Mouse (Mus musculus) liver, postnatal 0 days (tissue): ENCODE measurements around the gene Gm9970. TPM values are rescaled to one million over a fixed set of nuclear protein-coding genes. Genes with fewer than 3 reads are reported as not detected.

Experiments
- ATAC-seq: fragments of 200-750 bp; cut with Nextera tagmentation; 2 replicates; pipeline ENCODE4 v1.8.0; 2017; ENCODE audit warnings: mild to moderate bottlenecking, moderate library complexity
- DNase-seq: peaks from one replicate; pipeline ENCODE4 v3.0.0-alpha.2; 2016
- H3K27ac ChIP-seq: fragments of 300-500 bp; sonication (generic); 2 replicates; pipeline ENCODE4 v1.5.1; 2014; ENCODE audit warnings: antibody characterized with exemption, moderate library complexity, mild to moderate bottlenecking, low read depth
- H3K27me3 ChIP-seq: fragments of 300-500 bp; sonication (generic); 2 replicates; pipeline ENCODE4 v1.6.1; 2014; ENCODE audit warnings: low read length, control low read depth, mixed read lengths; ENCODE audit not compliant: insufficient read depth
- H3K36me3 ChIP-seq: fragments of 300-500 bp; sonication (generic); replicated peaks from 2 replicates; pipeline ENCODE4 v1.6.1; 2014; ENCODE audit warnings: mild to moderate bottlenecking, control low read depth, low read length, moderate library complexity, mixed read lengths; ENCODE audit not compliant: insufficient read depth
- H3K4me1 ChIP-seq: fragments of 300-500 bp; sonication (generic); 2 replicates; pipeline ENCODE4 v1.6.1; 2014; ENCODE audit warnings: antibody characterized with exemption, mild to moderate bottlenecking, control low read depth; ENCODE audit not compliant: insufficient read depth
- H3K4me2 ChIP-seq: fragments of 300-500 bp; sonication (generic); 2 replicates; pipeline ENCODE4 v1.6.1; 2014; ENCODE audit warnings: low read depth, mild to moderate bottlenecking, low read length, moderate library complexity, mixed read lengths
- H3K4me3 ChIP-seq: fragments of 300-500 bp; sonication (generic); 2 replicates; pipeline ENCODE4 v1.5.1; 2014; ENCODE audit warnings: low read depth, low read length
- H3K9ac ChIP-seq: fragments of 300-500 bp; sonication (generic); replicated peaks from 2 replicates; pipeline ENCODE4 v1.6.1; 2014; ENCODE audit warnings: mild to moderate bottlenecking, moderate library complexity
- H3K9me3 ChIP-seq: fragments of 300-500 bp; sonication (generic); 2 replicates; pipeline ENCODE4 v1.6.1; 2016; ENCODE audit warnings: mild to moderate bottlenecking, control low read depth, low read length, mixed read lengths
- CTCF ChIP-seq: sonication (generic); IDR thresholded peaks from 2 replicates; pipeline ENCODE4 v1.5.1; 2016; ENCODE audit warnings: antibody characterized with exemption, low read depth
- EP300 ChIP-seq: IDR thresholded peaks from 2 replicates; pipeline ENCODE4 v1.6.1; 2016; ENCODE audit warnings: antibody characterized with exemption, low read depth, mild to moderate bottlenecking
- whole genome bisulfite sequencing: fragments of 180-500 bp; shearing (Covaris S2); extraction: QIAGEN DNeasy Blood & Tissue Kit; methylation state at CpG from one replicate; pipeline ENCODE4 v1.1.7; 2014; ENCODE audit not compliant: insufficient replicate concordance; 5-methylcytosine and 5-hydroxymethylcytosine counted together
- polyA plus RNA-seq: library from polyadenylated mRNA; unstranded; fragments of >200 nt; fragmentation: Nextera tagmentation; extraction: Ambion mirVana; gene quantifications from 2 replicates; pipeline ENCODE4 v1.2.1, GENCODE M21; 2015

Gene Gm9970
- polyA plus RNA-seq, 1 experiment from 2014 or later: 0.28 TPM

DNA sequence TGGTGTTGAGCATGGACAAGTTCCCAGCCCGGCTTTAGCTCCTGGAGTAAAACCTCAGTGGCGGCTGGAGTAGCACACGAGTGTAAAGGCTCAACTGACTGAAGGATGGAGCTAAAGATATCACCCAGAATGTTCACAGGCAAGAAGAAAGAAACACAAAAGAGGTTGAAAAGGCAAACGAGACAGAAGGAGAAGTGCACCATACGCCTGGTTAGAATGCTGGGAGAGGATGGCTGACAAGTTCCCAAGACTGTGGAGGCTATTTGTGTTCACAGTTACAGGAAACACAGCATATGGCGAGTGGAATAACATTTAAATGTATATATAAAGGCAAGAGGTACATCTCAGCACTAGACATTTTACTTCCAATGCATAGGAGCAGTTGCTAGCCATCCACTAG lies 32.0 kb upstream of the Gm9970 start:
- DNase-seq (no peak), ATAC-seq (no peak)
- Histone ChIP-seq H3K4me2 (no peak overlapping the region), H3K9me3 (no peaks in the 10 kb centered on the region), H3K4me3 (no peak overlapping the region), H3K4me1 (no peaks in the 10 kb centered on the region), H3K9ac (no peak overlapping the region), H3K36me3 (peaks cover 12% of the 10 kb centered on the region; the same call in 1 of the 2 replicates), H3K27ac (no peak overlapping the region), H3K27me3 (no peaks in the 10 kb centered on the region)
- TF ChIP-seq EP300 (no peak), CTCF (no peak)
- 84% methylated on average over 6 of the region's 6 CpGs for WGBS

- Histone ChIP-seq H3K4me3 (no peak overlapping the region), H3K9me3 (no peaks in the 10 kb centered on the region), H3K27ac (no peak overlapping the region), H3K4me1 (no peaks in the 10 kb centered on the region), H3K4me2 (no peak overlapping the region), H3K27me3 (no peaks in the 10 kb centered on the region), H3K36me3 (peaks cover 3% of the 10 kb centered on the region), H3K9ac (no peak overlapping the region)
- 64% methylated on average over 6 of the region's 6 CpGs for WGBS
- DNase-seq (no peak), ATAC-seq (no peak)
- no peak for TF ChIP-seq EP300
- no peak for TF ChIP-seq CTCF
Measured at GRCm38 (mm10) chr5:31267686-31268085, 26.7 kb upstream of the Gm9970 start.

DNA sequence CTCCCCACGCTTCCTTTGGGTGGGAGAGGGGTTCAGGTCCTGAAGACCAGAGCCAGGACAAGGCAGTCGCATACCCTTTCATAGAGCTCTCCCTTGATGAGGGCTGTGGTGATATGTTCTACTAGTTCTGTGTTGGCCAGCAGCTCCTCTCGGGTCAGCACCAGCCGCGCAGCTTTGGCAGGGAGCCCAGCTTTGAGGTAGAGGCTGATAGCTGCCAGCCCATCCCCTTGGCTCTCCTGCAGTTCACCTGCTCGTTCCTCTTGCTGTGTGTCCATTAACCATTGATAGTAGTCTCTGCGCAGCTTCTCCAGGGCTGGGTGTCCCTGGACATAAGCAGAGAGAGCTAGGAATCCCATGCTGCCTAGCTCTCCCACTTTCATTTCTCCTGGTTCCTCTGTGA lies 25.1 kb upstream of the Gm9970 start:
- H3K4me2 ChIP-seq: no peak overlapping the region
- 79% methylated on average over 7 of the region's 7 CpGs for WGBS
- DNase-seq (no peak), ATAC-seq (no peak)
- no peak overlapping the region for H3K27ac ChIP-seq
- no peak overlapping the region for H3K9ac ChIP-seq
- peaks cover 3% of the 10 kb centered on the region for H3K36me3 ChIP-seq
- no peak overlapping the region for H3K4me3 ChIP-seq
- H3K4me1 ChIP-seq: no peaks in the 10 kb centered on the region
- H3K27me3 ChIP-seq: no peaks in the 10 kb centered on the region
- no peak for TF ChIP-seq CTCF
- no peak for TF ChIP-seq EP300
- H3K9me3 ChIP-seq: no peaks in the 10 kb centered on the region

DNA sequence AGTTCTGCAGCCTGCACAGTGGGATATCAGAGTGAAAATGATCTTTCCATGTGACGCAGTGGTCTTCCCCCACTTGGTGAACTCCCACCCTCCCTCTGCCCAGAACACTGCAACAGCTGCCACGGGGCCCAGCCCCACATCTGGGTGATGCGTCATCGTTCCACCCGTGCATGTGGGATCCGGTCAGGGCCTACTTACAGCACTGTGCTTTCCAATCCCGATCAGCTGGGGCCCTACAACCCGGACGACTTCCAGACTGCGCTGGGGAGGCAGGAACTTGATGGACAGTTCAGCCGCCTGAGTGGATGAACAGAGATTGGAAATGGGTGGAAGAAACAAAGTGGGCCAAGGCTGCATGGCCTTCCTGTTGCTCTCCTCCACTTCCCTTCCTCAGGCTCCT lies 16.6 kb upstream of the Gm9970 start:
- Histone ChIP-seq H3K27ac (no peak overlapping the region), H3K4me3 (no peak overlapping the region), H3K4me2 (no peak overlapping the region), H3K4me1 (no peaks in the 10 kb centered on the region), H3K36me3 (peaks cover 4% of the 10 kb centered on the region), H3K9me3 (no peaks in the 10 kb centered on the region), H3K27me3 (no peaks in the 10 kb centered on the region), H3K9ac (no peak overlapping the region)
- TF ChIP-seq EP300 (no peak), CTCF (no peak)
- 79% methylated on average over 11 of the region's 11 CpGs for WGBS
- DNase-seq: no peak
- no peak for ATAC-seq

DNA sequence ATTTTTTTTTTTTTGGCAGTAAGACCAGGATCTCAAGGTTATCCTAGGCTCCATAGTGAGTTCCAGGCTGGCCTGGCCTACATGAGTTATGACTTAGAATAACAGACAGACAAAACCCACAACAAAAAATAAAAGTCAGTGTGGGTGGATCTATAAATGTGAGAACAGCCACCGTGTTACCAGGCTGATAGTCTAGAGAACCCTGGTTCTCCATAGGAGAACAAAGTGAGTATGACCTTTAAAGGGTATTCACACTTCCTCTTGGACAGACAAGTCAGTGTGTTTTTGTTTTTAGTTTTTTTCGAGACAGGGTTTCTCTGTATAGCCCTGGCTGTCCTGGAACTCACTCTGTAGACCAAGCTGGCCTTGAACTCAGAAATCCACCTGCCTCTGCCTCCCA lies 14.9 kb upstream of the Gm9970 start:
- 72% methylated on average over 2 of the region's 2 CpGs for WGBS
- TF ChIP-seq CTCF (no peak), EP300 (no peak)
- H3K27ac ChIP-seq: no peak overlapping the region
- no peaks in the 10 kb centered on the region for H3K9me3 ChIP-seq
- no peak for DNase-seq
- no peak overlapping the region for H3K4me2 ChIP-seq
- H3K36me3 ChIP-seq: peaks cover 11% of the 10 kb centered on the region
- peaks cover 4% of the 10 kb centered on the region for H3K4me1 ChIP-seq
- ATAC-seq: no peak
- no peak overlapping the region for H3K9ac ChIP-seq
- no peak overlapping the region for H3K4me3 ChIP-seq
- no peaks in the 10 kb centered on the region for H3K27me3 ChIP-seq

- Histone ChIP-seq H3K4me3 (no peak overlapping the region), H3K4me2 (no peak overlapping the region), H3K27me3 (no peaks in the 10 kb centered on the region), H3K4me1 (peaks cover 4% of the 10 kb centered on the region), H3K9me3 (no peaks in the 10 kb centered on the region), H3K9ac (no peak overlapping the region), H3K36me3 (peaks cover 17% of the 10 kb centered on the region), H3K27ac (no peak overlapping the region)
- WGBS: 78% methylated on average over 2 of the region's 2 CpGs
- no peak for ATAC-seq
- no peak for DNase-seq
- no peak for TF ChIP-seq EP300
- TF ChIP-seq CTCF: no peak
Measured at GRCm38 (mm10) chr5:31255381-31255780, 14.3 kb upstream of the Gm9970 start.

- WGBS: 65% methylated on average over 8 of the region's 8 CpGs
- no peaks in the 10 kb centered on the region for H3K27me3 ChIP-seq
- H3K27ac ChIP-seq: no peak overlapping the region
- H3K9ac ChIP-seq: no peak overlapping the region
- no peak overlapping the region for H3K4me2 ChIP-seq
- no peaks in the 10 kb centered on the region for H3K9me3 ChIP-seq
- H3K4me3 ChIP-seq: no peak overlapping the region
- DNase-seq: no peak
- TF ChIP-seq EP300: no peak
- peaks cover 4% of the 10 kb centered on the region for H3K4me1 ChIP-seq
- H3K36me3 ChIP-seq: peaks cover 22% of the 10 kb centered on the region
- ATAC-seq: no peak
Measured at GRCm38 (mm10) chr5:31254901-31255300, 13.9 kb upstream of the Gm9970 start.
